Mouse (Mus musculus): ENCODE measurements at regions not wholly inside any gene's neighbourhood (a gene's known extent, or its start where the extent isn't known, plus 50 kb on each side); places are given as distances from the start of the nearest gene placed in this dataset.

GRCm38 (mm10) chr10:117549506-117549830, 79.8 kb upstream of the Cpm start:
- TF ChIP-seq POLR2A (IDR thresholded peaks at IDR 0.05; ENCODE audit: extremely low read depth, insufficient read depth, low read length) (no peak), CTCF (IDR thresholded peaks at IDR 0.05; ENCODE audit: extremely low read depth, insufficient read depth, low read length) (no peak)
- Histone ChIP-seq H3K4me1 (ENCODE audit: control insufficient read depth, insufficient read depth, low read length) (no peaks in the 10 kb centered on the region), H3K27ac (ENCODE audit: insufficient read depth, low read length) (no peak overlapping the region), H3K4me3 (ENCODE audit: insufficient read depth, low read length) (no peak overlapping the region)

- H3K27ac ChIP-seq (ENCODE audit: insufficient read depth, low read length): no peak overlapping the region
- TF ChIP-seq CTCF (IDR thresholded peaks at IDR 0.05; ENCODE audit: extremely low read depth, insufficient read depth, low read length) (no peak), POLR2A (IDR thresholded peaks at IDR 0.05; ENCODE audit: extremely low read depth, insufficient read depth, low read length) (no peak)
- no peaks in the 10 kb centered on the region for H3K4me1 ChIP-seq (ENCODE audit: control insufficient read depth, insufficient read depth, low read length)
- no peak overlapping the region for H3K4me3 ChIP-seq (ENCODE audit: insufficient read depth, low read length)
Observed at GRCm38 (mm10) chr10:117548775-117549505, 80.4 kb upstream of the Cpm start.

- Histone ChIP-seq H3K4me3 (ENCODE audit: insufficient read depth, low read length) (no peak overlapping the region), H3K4me1 (ENCODE audit: control insufficient read depth, insufficient read depth, low read length) (no peaks in the 10 kb centered on the region), H3K27ac (ENCODE audit: insufficient read depth, low read length) (no peak overlapping the region)
- TF ChIP-seq POLR2A (IDR thresholded peaks at IDR 0.05; ENCODE audit: extremely low read depth, insufficient read depth, low read length) (no peak), CTCF (IDR thresholded peaks at IDR 0.05; ENCODE audit: extremely low read depth, insufficient read depth, low read length) (no peak)
Observed at GRCm38 (mm10) chr10:117548262-117548661, 81.0 kb upstream of the Cpm start.

GRCm38 (mm10) chr10:117547275-117547674, 82.0 kb upstream of the Cpm start:
- Histone ChIP-seq H3K4me1 (ENCODE audit: control insufficient read depth, insufficient read depth, low read length) (no peaks in the 10 kb centered on the region), H3K4me3 (ENCODE audit: insufficient read depth, low read length) (no peak overlapping the region), H3K27ac (ENCODE audit: insufficient read depth, low read length) (no peak overlapping the region)
- TF ChIP-seq POLR2A (IDR thresholded peaks at IDR 0.05; ENCODE audit: extremely low read depth, insufficient read depth, low read length) (no peak), CTCF (IDR thresholded peaks at IDR 0.05; ENCODE audit: extremely low read depth, insufficient read depth, low read length) (no peak)

GRCm38 (mm10) chr10:117545842-117546631, 83.3 kb upstream of the Cpm start:
- no peak for TF ChIP-seq POLR2A (IDR thresholded peaks at IDR 0.05; ENCODE audit: extremely low read depth, insufficient read depth, low read length)
- no peak for TF ChIP-seq CTCF (IDR thresholded peaks at IDR 0.05; ENCODE audit: extremely low read depth, insufficient read depth, low read length)
- Histone ChIP-seq H3K4me1 (ENCODE audit: control insufficient read depth, insufficient read depth, low read length) (no peaks in the 10 kb centered on the region), H3K27ac (ENCODE audit: insufficient read depth, low read length) (no peak overlapping the region), H3K4me3 (ENCODE audit: insufficient read depth, low read length) (no peak overlapping the region)

GRCm38 (mm10) chr10:117544680-117545546, 84.4 kb upstream of the Cpm start:
- TF ChIP-seq CTCF (IDR thresholded peaks at IDR 0.05; ENCODE audit: extremely low read depth, insufficient read depth, low read length) (no peak), POLR2A (IDR thresholded peaks at IDR 0.05; ENCODE audit: extremely low read depth, insufficient read depth, low read length) (no peak)
- no peaks in the 10 kb centered on the region for H3K4me1 ChIP-seq (ENCODE audit: control insufficient read depth, insufficient read depth, low read length)
- no peak overlapping the region for H3K27ac ChIP-seq (ENCODE audit: insufficient read depth, low read length)
- no peak overlapping the region for H3K4me3 ChIP-seq (ENCODE audit: insufficient read depth, low read length)

GRCm38 (mm10) chr10:117543995-117544679, 85.2 kb upstream of the Cpm start:
- Histone ChIP-seq H3K4me1 (ENCODE audit: control insufficient read depth, insufficient read depth, low read length) (no peaks in the 10 kb centered on the region), H3K27ac (ENCODE audit: insufficient read depth, low read length) (no peak overlapping the region), H3K4me3 (ENCODE audit: insufficient read depth, low read length) (no peak overlapping the region)
- TF ChIP-seq CTCF (IDR thresholded peaks at IDR 0.05; ENCODE audit: extremely low read depth, insufficient read depth, low read length) (no peak), POLR2A (IDR thresholded peaks at IDR 0.05; ENCODE audit: extremely low read depth, insufficient read depth, low read length) (no peak)

GRCm38 (mm10) chr10:117543696-117543950, 85.7 kb upstream of the Cpm start:
- Histone ChIP-seq H3K27ac (ENCODE audit: insufficient read depth, low read length) (no peak overlapping the region), H3K4me1 (ENCODE audit: control insufficient read depth, insufficient read depth, low read length) (no peaks in the 10 kb centered on the region), H3K4me3 (ENCODE audit: insufficient read depth, low read length) (no peak overlapping the region)
- TF ChIP-seq CTCF (IDR thresholded peaks at IDR 0.05; ENCODE audit: extremely low read depth, insufficient read depth, low read length) (no peak), POLR2A (IDR thresholded peaks at IDR 0.05; ENCODE audit: extremely low read depth, insufficient read depth, low read length) (no peak)
